Mouse (Mus musculus): ENCODE data around the gene Gm45623. TPM values are rescaled to one million over a fixed set of nuclear protein-coding genes. Genes with fewer than 3 reads are reported as not detected.

Gene Gm45623
- not detected for total RNA-seq (2021)
- long read RNA-seq, experiment 1: 0 reads
- long read RNA-seq, experiment 2: 0 reads

GRCm38 (mm10) chr13:56753192-56753951 is at the start of gene Gm45623:
Gene Gm45623, minus strand, starts transcription at chr13:56753827.
- DNase-seq: peak in 1 of 2 experiments; percentile 25

GRCm38 (mm10) chr13:56797459-56797858 is 43.8 kb upstream of the Gm45623 start:
- DNase-seq: no peak

DNA sequence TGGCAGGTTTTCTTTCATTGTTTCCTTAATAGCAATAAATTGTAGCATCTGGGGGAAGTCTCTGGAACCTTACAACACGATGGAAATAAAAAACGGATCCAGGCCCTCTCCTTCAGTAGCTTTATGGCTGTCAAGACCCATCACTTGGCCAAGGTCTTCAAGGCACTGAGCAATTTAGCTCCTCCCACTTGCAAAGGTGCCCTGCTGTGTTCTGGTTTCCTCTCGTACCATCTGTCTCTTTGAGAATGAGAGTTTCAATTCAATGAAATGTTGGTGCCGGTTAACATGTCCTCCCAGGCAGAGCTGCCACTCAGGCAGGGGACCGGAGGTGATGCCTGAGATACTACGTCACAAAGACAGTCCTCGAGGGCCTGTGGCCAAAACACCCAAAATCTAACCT is 41.9 kb upstream of the Gm45623 start:
- DNase-seq: no peak

DNA sequence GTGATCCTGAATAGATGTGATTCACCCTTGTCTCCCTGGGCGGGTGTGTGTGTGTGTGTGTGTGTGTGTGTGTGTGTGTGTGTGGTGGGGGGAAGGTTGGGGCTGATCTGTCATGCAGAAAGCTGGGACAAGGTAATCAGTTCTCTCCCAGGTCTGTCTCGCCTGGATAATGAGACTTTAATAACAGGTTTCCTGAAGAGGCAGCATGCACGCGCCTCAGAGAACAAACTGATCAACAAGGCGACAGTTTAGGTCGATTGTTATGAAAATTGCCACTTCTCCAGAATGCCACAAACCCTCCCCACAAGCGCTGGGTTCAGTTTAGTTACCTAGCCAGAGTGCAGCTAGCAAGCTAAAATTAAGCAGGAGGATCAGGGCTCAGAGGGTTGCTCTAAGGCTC is 40.8 kb upstream of the Gm45623 start:
- peak in 1 of 2 experiments; percentile 14 for DNase-seq

DNA sequence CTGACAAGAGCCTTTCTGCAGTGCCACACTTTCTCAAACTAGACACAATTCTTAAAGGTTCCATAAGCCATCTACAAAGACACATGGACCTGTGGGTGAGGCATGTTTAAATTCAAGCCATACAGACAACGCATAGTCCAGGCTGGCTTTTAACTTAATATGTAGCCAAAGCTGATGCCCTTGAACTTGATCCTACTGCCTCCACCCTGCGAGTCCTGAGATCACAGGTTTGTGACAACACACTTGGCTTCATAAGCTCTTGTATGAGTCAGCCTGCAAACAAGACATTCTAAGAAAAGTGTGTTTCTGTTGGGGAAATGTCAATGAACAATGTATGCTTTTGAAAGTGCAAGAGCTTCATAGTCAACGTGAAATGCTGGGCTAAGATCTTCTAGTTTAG is 39.2 kb upstream of the Gm45623 start:
- no peak for DNase-seq

DNA sequence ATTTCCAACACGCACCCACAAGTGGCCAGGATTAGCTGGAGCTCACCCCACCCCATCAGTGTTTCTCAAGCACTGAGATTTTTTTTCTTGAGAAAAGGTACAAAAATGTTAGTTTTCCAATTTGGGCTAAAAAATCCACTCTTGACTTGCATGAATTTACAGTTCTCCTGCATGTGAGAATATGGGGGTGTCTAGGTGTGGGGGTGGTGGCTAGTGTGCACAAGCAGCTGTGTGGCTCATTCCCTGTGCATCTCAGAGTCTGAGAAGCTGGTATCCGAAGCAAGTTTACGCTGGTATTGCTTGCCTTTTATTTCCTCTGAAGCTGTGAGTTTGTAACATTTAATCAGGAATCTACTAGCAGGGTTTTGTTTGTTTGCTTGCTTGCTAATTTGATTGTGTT is 37.1 kb upstream of the Gm45623 start:
- no peak for DNase-seq

DNA sequence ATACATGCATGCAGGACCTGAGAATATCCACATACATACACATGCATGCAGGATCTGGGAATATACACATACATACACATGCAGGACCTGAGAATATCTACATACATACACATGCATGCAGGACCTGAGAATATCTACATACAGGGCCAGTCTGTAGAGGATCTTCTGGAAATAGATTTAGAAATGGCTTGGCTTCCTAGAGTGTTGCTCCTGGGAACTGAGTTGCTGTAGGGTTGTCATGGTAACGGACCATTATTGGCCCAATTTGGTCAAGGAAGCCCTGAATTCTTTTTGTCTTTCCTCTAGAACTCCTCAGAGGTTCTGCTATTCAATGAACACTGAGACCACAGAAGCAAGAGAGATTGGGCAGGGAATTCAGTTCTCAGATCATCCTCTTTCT is 29.0 kb upstream of the Gm45623 start:
- DNase-seq: no peak

- no peak for DNase-seq
Measured at GRCm38 (mm10) chr13:56781697-56782096, 28.1 kb upstream of the Gm45623 start.

- peak; percentile 22 to 26 for DNase-seq
Measured at GRCm38 (mm10) chr13:56780746-56781469, 27.3 kb upstream of the Gm45623 start.

DNA sequence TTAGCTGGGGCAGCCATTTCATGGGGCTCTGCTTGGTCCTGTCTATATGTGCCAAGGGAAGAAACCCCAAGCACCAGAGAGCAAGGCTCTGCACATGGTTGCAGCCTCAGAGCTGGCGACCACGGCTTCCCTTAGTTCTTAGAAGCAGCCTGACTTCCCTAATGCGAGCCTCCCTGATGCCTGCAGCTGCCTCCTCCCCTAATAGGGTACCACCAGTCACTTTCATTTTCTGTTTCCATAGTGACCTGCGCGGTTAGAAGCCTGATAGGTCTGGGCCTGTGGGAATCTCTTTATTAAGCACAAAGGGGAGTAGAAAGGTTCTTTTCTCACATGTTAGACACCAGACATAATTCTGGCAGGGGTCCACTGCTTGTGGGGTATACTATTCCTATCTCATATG is 20.7 kb upstream of the Gm45623 start:
- DNase-seq: no peak

DNA sequence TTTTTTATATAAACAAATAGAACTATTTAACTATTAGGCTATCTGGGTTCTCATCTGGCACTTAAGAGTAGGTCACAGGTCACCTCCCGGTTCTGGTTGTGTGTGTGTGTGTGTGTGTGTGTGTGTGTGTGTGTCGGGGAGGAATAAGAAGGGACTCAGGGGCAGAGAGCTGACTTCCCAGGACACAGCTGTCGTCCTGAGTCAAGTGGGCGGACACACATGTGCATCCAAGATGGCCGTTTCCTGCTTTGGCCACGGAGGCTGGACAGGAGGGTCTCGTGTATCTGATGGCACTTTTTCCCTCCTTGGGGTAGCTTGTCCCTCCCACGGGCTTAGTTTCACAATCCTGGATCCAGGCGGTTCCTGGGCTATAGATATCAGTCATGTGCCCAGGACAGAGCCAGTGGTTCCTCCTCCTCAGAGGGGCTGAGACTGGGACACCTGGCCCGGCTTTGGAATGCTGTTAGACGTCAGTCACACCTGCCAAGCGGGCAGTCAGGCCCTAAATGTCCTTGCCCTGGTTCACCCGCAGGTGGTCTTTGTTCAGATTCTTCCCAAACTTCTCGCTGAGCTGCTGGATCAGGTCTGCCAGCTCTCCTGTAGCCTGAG is 19.7 kb upstream of the Gm45623 start:
- DNase-seq: no peak

DNA sequence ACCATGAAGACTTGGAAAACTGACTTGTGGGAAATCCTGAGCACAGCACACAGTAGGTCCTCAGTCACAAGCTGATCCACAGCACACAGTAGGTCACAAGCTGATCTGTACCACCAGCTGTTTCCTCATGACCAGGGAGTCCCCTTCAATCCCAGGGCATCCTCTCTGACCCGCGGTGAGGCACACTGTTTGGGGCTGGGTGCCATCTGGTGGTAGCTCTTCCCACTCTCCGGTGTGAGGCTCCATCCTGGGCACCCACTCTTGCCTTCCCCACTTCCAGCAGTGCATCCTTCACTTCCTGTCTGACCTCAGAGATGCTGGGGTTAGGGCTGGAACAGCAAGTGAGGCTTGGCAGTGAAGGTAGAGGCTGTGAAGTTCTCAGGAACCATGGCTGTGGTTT is 19.0 kb upstream of the Gm45623 start:
- no peak for DNase-seq

DNA sequence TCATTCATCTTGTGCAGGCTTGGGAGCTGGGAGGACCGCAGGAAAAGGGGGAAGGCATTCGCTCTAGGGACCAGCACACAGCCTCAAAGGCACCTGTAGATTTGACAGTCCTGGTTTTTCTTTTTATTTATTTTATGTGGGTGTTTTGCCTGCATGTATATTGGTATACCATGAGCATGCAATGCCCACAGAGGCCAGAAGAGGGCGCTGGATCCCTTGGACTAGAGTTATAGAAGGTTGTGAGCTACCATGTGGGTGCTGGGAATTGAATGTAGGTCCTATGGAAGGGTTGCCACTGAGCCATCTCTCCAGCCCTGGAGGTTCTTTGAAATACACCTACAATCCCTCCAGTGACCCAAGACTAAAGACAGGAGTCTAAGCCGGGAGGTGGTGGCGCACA is 17.2 kb upstream of the Gm45623 start:
- DNase-seq: no peak

DNA sequence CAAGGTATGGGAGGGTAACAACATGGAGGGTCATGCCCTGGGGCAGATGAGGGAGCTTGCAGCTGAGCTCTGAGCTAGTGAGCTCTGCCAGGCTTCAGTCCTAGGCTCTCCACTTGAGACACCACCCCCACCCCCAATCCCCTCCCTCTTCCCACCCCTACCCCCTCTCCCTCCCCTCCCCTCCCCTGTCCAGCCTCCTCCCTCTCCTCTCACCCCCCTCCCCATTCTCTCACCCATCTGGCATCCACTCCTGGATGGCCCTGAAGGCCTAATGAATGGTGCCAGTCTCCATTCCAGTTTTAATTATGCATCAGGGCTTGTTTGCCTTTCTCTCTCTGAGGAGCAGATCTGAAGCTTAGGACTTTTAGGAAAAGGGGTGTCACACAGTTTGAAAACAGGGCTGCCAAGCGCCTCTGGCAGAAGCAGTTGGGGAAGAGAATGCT is 16.5 kb upstream of the Gm45623 start:
- DNase-seq: no peak

DNA sequence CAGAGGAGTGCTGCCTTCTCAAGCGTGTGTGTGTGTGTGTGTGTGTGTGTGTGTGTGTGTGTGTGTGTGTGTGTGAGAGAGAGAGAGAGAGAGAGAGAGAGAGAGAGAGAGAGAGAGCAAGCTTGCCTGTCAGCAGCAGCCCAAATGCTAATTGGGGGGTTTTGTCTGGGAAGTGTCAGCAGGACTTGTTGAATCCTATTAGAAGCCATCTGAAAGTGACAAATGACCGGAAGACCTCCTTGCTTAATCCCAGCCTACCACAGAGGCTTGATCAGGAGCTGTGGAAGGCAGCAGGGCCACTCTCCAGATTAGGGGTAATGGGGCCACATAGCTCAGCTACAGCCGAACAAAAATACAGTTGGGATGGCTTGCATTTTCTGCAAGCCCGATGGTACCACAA is 15.8 kb upstream of the Gm45623 start:
- no peak for DNase-seq

DNA sequence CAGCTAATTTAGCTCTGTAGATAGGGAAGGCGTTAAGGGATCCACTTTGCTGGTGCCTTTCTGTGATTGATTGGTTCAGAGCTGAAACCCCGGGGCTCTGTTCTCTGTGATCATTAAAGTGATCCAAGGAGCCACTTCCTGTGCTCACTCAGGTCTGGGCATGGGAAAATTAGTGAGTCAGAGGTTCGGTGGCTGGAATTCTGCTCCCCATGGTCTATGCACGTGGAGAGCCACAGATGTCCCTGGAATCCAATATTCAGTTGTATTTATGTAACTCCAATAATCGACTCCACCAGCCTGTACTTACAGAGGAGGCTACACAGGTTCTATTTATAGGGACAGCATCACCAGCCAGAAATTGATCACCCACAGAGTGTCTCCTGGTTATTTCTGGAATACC is 12.6 kb upstream of the Gm45623 start:
- no peak for DNase-seq

DNA sequence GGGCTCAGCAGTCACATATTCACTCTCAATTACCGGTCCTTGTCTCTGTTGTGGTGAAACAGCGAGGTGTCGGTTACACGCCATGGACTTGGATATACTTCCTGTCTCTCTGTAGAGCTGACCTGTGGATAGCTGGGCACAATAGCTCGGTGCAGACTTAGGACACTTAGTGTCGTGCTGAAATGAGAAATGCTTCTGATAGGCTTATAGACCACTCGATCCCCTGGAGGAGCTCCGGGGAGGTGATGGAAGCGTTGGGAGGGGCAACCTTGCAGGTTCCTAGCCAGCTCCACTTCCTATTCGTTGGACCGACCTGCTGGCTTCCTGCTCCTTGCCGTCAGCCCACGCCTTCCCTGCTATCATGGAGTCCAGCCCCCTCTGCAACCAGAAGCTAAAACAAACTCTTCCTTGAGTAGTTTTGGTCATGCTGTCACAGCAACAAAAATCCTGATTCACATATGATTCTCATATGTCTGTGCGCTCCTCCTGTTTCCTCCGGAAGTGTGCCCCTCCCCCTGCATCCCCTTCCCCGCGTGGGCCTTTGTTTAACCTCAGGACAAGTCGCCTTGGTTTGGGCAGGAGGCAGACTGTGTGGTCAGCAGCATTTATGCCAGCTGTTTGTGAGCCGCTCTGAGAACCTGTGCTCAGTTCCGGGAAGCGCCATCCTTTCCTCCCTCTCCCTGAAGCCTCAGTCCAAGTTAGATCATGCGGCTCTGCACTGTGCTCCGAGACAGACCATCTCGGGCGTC is 11.8 kb upstream of the Gm45623 start:
- DNase-seq: no peak

DNA sequence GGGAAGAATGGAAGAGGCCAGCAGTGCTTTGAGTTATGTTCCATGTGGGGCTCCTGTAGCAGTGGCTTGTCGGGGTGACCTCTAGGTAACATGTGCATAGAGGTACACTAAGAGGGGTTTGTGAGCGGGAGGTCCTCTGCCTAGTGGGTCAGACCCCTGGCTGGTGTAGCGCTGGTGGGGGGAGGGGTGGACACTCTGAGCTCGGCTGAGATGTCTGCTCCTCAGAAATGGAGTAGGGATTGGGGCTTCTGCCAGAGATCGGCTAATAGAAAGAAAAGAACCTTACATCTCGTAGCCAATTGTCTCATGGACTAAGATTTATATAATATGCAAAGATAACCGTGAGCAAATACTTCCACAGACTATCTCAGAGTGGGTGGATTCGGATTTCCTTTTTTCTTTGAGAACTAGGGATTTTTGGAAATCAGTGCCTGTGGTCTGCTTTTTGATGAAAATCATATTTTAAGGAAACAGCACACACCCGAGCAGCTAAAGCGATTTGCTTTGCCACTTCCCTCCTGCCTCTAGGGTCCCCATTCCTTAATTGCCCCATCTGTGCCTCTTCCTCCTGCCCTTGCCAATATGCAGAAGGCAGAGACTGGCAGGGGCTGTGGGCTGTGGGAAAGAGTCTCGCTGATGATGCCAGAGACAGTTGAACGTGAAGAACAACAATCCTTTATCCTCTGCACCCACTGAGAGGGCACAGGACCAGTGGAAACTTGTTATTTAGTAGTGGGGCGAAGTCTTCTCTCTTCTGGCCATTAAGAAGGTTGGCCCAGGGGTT is 9.0 kb upstream of the Gm45623 start:
- DNase-seq: no peak

GRCm38 (mm10) chr13:56758492-56758891 is 4.9 kb upstream of the Gm45623 start:
- DNase-seq: peak; percentile 85 to 90

DNA sequence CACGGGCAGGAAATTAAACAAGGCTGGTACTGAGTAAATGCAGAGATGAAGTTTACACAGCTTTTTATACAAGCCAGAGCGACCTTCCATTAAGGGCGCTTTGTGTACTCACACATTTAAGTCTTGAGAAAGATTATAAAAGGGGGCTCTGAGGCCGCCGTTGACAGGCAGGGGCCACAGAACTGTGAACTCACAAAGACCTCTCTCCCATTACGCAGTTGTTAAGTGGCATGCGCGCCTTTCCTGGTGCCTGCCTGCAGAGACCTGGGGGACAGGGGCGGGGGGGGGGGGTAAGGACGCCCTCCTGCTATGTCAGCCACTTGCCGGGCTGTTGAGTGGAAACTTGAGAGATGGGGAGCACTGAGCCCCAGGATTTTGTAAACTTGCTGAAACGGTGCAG is 3.6 kb upstream of the Gm45623 start:
- DNase-seq: no peak

DNA sequence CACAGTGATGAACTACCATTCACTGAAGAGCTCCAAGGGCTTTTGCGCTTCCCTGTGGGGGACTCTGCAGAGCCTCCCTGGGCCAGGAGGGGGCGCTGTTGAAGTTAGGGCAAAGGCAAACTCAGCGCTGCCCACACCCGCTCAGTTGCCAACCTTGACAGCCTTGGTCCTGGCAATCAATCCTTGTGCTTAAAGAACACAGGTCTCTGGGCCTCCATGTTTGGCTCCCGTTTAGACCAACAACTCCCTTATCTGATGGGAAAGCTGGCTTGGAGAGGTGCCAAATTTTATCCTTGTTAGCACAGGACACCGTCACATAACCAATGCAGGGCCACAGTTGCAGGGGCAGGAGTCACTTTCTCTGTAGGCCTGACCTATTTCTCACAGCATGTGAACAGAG is 2.2 kb upstream of the Gm45623 start:
- DNase-seq: peak; percentile 57 to 68
